Mouse (Mus musculus): Measurements from ENCODE around the gene Cacng6.

Cacng6 gene

GRCm38 (mm10) chr7:3463306-3463705 lies 39.3 kb downstream of the Cacng6 start:
- DNase-seq (ENCODE audit: low read depth), result no peak

GRCm38 (mm10) chr7:3468614-3469013 lies 44.6 kb downstream of the Cacng6 start:
- DNase-seq (ENCODE audit: low read depth), result no peak

GRCm38 (mm10) chr7:3472774-3473173 lies 48.8 kb downstream of the Cacng6 start:
- no peak for DNase-seq (ENCODE audit: low read depth)

GRCm38 (mm10) chr7:3474291-3475080 lies 50.5 kb downstream of the Cacng6 start:
- DNase-seq (ENCODE audit: low read depth), result no peak

GRCm38 (mm10) chr7:3476728-3477127 lies 52.7 kb downstream of the Cacng6 start:
- no peak for DNase-seq (ENCODE audit: low read depth)

- DNase-seq (ENCODE audit: low read depth), result no peak
Measured at GRCm38 (mm10) chr7:3481948-3482608, 58.1 kb downstream of the Cacng6 start.

Data from c-Kit-positive CD71-positive TER-119-negative erythroid progenitor cells, embryonic 14.5 days (primary cell).